Mouse (Mus musculus) 416B (cell line): ENCODE data around the gene Cspg4.

ENCODE experiments used
- DNase-seq: peaks from one replicate; pipeline ENCODE4 v3.0.0; 2011; ENCODE audit warnings: low read depth

The Cspg4 gene

GRCm38 (mm10) chr9:56864832-56865231 is at the start of gene Cspg4:
Gene Cspg4 (plus strand): TSS chr9:56865033.
- no peak for DNase-seq

DNA sequence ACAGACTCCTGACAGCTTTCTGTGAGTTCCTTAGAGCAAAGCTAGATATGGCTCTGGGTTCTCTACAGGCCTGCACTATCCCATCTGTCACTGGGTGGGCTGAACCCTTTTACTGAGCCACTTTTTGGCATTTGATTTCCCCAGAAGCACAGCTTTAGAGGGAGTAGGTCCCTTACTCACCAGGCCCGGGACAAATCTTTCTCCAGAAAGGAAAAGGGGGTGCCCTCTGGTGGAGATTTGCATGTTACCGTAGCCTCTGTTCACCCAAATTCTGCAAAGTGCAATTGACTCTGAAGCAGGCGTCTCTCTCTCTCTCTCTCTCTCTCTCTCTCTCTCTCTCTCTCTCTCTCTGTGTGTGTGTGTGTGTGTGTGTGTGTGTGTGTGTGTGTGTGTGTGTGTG is 39.9 kb upstream of the Cspg4 start:
- peak; percentile 27 for DNase-seq

GRCm38 (mm10) chr9:56825476-56826213 is 39.2 kb upstream of the Cspg4 start:
- DNase-seq, result no peak

- DNase-seq, result no peak
Measured at GRCm38 (mm10) chr9:56828146-56828545, 36.7 kb upstream of the Cspg4 start.

DNA sequence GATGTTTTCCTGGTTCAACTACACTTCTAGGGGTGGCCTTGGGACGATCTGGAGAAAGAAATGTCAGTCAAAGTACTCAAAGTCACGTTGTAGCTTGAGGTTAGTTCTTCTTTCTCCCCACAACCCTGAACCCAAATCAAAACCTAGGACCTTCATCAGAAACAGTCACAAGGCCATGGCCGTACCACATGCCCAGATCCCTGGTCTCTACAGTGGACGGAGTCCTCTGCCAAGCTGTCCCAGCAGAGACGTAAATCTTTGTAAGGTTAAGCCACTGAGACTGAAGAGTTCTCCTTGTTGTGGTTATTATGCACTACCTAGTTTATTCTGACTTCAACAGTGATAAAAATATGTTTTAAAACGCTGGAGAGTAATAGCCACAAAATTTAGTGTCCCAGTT is 36.0 kb upstream of the Cspg4 start:
- DNase-seq, result no peak

- no peak for DNase-seq
Measured at GRCm38 (mm10) chr9:56830162-56830561, 34.7 kb upstream of the Cspg4 start.

- DNase-seq, result peak; percentile 52
Measured at GRCm38 (mm10) chr9:56831904-56832303, 32.9 kb upstream of the Cspg4 start.

- DNase-seq, result no peak
Measured at GRCm38 (mm10) chr9:56832900-56833299, 31.9 kb upstream of the Cspg4 start.

GRCm38 (mm10) chr9:56835152-56835551 is 29.7 kb upstream of the Cspg4 start:
- no peak for DNase-seq

DNA sequence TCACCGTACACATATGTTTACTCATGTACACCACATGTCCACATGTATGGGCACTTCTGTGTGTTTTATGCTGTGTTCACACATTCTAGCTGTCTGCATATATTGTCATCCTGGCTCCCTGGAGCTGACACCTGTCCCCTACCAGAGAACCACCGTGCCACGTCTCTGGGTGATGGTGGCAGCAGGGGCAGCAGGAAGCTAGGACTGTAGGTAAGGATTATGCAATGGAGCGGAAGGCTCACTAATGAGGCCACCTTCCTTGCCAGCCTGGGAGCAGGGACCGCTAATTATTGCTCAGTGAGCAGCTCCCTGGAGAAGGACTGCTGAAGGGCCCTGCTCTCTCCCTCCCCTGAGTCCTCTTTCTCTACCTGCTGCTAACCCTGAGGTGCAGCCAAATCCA is 24.1 kb upstream of the Cspg4 start:
- DNase-seq, result no peak

- DNase-seq, result no peak
Measured at GRCm38 (mm10) chr9:56841864-56842263, 23.0 kb upstream of the Cspg4 start.

DNA sequence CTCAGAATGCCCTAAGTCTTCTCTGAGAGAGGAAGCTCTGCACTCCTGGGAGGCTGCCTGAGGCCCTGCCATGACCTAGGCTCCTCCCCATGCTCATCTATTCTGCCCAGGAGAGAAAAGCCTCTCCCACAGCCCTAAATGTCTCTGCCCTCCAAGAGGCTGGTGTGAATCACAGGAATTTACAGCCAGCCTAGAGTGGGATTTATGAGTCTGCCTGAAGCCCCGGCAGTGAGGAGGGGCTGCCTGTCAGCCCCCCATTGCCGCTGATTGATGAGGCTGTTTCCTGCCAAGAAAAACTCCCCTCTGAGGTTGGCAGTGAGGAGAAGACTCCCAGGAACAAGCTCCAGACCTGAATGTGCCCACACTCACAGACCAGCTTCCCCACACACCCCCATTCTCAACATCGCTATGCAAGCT is 22.5 kb upstream of the Cspg4 start:
- no peak for DNase-seq

GRCm38 (mm10) chr9:56843679-56844188 is 21.1 kb upstream of the Cspg4 start:
- DNase-seq, result peak; percentile 56

- no peak for DNase-seq
Measured at GRCm38 (mm10) chr9:56844644-56845043, 20.2 kb upstream of the Cspg4 start.

- peak; percentile 75 for DNase-seq
Measured at GRCm38 (mm10) chr9:56847523-56847922, 17.3 kb upstream of the Cspg4 start.

DNA sequence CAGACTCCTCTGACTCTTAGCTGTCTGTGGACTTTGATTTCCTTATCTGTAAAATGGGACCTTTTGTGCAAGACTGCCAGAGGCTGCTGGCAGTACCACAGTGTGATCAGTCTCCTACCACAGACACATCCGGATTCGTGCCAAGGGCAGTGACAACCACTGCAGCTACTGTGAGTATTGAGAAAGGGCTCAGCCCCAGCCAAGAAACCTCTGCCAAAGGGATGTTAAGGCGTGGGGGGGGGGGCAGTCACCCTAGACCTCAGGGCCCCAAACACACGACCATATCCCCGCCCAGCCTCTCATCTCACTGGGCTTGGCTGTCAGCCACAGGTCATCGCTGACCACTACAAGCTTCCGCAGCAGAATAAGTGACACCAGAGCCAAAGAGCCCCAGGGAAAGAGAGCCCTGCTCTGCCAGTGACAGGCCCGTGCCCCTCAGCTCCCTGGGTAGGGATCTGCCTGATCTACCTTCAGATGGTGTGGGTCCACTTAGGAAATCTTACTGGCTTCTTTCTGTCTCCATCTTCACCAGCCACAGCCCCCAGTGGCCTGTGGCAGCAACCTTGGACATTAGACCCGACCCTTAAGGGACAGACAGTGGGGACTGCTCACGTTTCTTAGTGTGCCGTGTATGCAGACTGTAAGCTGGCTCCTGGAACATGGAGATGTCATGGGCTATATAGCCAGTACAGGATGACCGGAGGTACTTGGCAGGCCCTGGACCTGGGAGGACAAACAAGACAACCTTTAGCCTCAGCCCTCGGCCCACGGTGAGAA is 14.5 kb upstream of the Cspg4 start:
- DNase-seq, result peak; percentile 23

GRCm38 (mm10) chr9:56850905-56851252 is 14.0 kb upstream of the Cspg4 start:
- DNase-seq, result no peak

DNA sequence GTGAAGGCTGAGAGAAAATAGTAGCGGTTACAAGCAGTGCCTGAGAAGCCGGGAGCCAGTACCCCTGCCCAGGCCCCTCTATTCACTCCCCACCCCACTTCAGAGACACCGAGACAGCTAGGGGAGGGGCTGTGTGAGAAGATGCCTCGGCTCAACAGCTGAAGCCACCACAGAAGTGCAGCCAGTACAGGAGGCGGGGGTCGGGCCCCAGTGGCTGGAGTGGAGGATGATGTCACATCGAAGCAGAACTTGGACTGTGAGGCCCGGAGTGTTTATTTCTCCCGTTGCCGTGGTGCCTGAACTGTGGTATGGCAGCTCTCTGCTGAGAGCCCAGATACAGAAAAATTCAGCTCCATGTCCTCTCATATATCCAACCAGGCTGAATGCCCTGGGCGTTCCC is 13.1 kb upstream of the Cspg4 start:
- no peak for DNase-seq

DNA sequence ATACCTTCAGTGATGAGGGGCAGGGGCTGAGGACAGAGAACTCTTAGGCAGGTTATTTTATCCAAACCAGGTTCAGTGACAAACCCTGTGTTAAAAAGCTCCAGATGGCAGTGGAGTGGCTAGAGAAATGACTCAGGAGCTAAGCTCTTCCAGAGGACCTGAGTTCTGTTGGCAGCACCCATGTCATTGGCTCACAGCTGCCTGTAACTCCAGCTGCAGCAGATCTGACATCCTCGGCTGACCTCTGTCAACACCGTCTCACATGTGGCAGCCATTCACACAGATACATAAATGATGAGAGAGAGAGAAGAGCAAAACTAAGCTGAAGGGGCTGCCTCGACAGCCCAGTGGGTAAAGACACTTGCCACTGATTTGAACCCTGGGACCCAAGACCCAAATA is 7.4 kb upstream of the Cspg4 start:
- no peak for DNase-seq

DNA sequence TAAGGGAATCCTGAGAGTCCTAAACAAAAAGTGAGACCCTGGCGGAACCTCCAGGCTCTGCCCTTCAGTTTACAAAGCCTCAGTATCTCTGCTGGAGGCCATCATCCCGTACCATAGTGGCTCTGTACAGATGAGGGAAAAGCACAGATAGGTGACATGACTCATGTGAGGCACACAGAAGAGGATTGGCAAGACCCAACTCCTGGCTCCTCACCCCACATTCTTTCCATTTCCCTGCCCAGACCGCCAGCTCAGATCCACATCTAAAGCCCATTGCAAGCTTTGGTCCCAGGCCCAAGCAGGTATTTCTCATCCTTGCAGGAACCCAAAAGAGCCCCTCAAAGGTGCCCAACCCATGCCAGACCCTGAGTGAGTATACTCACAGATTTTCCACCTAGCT is 4.8 kb upstream of the Cspg4 start:
- no peak for DNase-seq

- DNase-seq, result no peak
Measured at GRCm38 (mm10) chr9:56860486-56861269, 4.2 kb upstream of the Cspg4 start.

DNA sequence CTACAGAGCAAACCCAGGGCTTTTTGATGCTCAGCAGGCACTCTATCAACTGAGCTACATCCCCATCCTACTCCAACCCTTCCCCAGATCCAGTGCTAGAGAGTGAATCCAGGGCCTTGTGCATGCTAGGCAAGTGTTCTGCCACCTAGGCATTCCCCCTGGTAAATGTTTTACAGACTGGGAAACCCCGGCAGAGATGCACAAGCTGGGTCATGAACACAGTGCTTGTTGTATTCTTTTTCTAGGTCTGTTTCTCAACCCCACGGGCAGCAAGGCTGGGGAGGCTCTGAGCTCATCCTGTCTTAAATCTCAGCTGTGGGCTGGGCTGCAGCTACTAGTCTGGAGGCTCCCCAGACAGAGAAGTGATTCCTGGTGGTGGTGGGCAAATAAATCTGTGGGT is 2.0 kb upstream of the Cspg4 start:
- DNase-seq, result no peak
